Mouse (Mus musculus): ENCODE measurements around the gene Tdp1. TPM values are rescaled to one million over a fixed set of nuclear protein-coding genes. Genes with fewer than 3 reads are reported as not detected.
"Not testable (repeated sequence)": the region's sequence is repeated elsewhere in the genome, so short reads cannot be mapped to it uniquely, and the experiment has no call there.

Gene Tdp1
- total and polyA plus RNA-seq, 2 experiments, result 3.7 to 4.6 TPM

DNA sequence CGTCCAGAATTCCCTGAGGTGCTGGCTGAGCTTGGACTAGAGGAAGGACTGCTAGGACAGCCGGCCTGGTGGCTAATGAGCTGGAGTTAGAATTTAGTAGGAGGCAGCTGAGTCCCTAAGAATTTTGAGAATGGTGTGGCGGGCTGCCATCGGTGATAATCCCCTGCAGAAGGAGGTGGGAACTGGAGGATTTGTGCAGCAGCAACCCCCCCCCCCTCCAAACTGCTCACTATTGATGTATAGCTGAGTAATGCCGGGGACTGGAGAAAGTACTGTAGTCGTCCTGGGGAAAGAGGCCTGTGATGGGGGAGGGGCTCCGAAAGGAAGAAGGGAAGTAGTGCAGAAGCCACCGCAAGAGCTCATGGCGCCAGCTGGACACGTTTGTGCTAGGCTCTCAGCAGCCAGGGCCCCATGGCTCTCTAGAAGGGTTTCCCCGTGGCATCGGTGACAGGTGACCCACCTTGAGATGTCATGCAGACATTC, 82.6 kb downstream of the Tdp1 start:
- WGBS, result 15% methylated on average over 12 of the region's 12 CpGs
- 0 out of 2 replicates have a peak overlapping the region, but pooled peaks have one; percentile 27 for H3K27ac ChIP-seq (replicated peaks; ENCODE audit: insufficient read depth, low read depth, low read length)

DNA sequence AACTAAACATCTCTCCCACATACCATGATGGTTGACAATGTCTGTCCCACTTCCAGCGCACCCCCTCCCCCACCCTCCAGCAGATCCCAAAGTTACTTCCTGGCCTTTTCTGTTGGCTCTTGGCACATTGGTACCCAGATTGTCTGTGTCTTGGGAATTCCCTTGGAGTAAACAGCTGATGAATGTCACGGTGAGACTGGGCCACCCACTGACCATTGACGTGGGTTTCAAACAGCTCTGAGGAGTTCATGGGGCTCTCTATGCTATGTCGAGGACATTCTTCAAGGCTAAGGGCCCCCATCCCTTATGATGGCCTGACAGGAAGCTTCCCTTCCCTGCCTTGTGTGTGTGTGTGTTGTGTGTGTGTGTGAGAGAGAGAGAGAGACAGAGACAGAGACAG, 85.6 kb downstream of the Tdp1 start:
- DNase-seq (ENCODE audit: extremely low read depth, low read depth, low spot score), result no peak
- Histone ChIP-seq H3K27ac (replicated peaks; ENCODE audit: insufficient read depth, low read depth, low read length) (no peak overlapping the region), H3K79me2 (ENCODE audit: control insufficient read depth, insufficient read depth, low read length) (no peaks in the 10 kb centered on the region), H3K36me3 (ENCODE audit: control insufficient read depth, insufficient read depth, low read length) (no peaks in the 10 kb centered on the region), H3K4me1 (ENCODE audit: control insufficient read depth, insufficient read depth, low read length) (peaks cover 3% of the 10 kb centered on the region; the same call in 1 of the 2 replicates), H3K9ac (ENCODE audit: low read depth, low read length) (no peak overlapping the region), H3K4me3 (ENCODE audit: insufficient read depth, low read depth, low read length) (no peak overlapping the region), H3K27me3 (ENCODE audit: control insufficient read depth, insufficient read depth, low read length) (peaks cover 18% of the 10 kb centered on the region)
- TF ChIP-seq POLR2A (IDR thresholded peaks at IDR 0.05; ENCODE audit: extremely low read depth, insufficient read depth, low read length) (no peak), CTCF (IDR thresholded peaks at IDR 0.05; ENCODE audit: low read depth, low read length) (no peak)
- WGBS, result 66% methylated on average over 4 of the region's 4 CpGs

More for the DNA sequence above, 82.6 kb downstream of the Tdp1 start:
- Histone ChIP-seq H3K27me3 (ENCODE audit: control insufficient read depth, insufficient read depth, low read length) (peaks cover 17% of the 10 kb centered on the region), H3K4me1 (ENCODE audit: control insufficient read depth, insufficient read depth, low read length) (peaks cover 3% of the 10 kb centered on the region; the same call in 1 of the 2 replicates), H3K36me3 (ENCODE audit: control insufficient read depth, insufficient read depth, low read length) (no peaks in the 10 kb centered on the region), H3K79me2 (ENCODE audit: control insufficient read depth, insufficient read depth, low read length) (no peaks in the 10 kb centered on the region), H3K4me3 (ENCODE audit: insufficient read depth, low read depth, low read length) (peak overlapping the region; percentile 44), H3K9ac (ENCODE audit: low read depth, low read length) (peak overlapping the region; percentile 23; the same call in 1 of the 2 replicates)
- no peak for TF ChIP-seq CTCF (IDR thresholded peaks at IDR 0.05; ENCODE audit: low read depth, low read length)
- TF ChIP-seq POLR2A (IDR thresholded peaks at IDR 0.05; ENCODE audit: extremely low read depth, insufficient read depth, low read length), result no peak
- no peak for DNase-seq (ENCODE audit: extremely low read depth, low read depth, low spot score)

DNA sequence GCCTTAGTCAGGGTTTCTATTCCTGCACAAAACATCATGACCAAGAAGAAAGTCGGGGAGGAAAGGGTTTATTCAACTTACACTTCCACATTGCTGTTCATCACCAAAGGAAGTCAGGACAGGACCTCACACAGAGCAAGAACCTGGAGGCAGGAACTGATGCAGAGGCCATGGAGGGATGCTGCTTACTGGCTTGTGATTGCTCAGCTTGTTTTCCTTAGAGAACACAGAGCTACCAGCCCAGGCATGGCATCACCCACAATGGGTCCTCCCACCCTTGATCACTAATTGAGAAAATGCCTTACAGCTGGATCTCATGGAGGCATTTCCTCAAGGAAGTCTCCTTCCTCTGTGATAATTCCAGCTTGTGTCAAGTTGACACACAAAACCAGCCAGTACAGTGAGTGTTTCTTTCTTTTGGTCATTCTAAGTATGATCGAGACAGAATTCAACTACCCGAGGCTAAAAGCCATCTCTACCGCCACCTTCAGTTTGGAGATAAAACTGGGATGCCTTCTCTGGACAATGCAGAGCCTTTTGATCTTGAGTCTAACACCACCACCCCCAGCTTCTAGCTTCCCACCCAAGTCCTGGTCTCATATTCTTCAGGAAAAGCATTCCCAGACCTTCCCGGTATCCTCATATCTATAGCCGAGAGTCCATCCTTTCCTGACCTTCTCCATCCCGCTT, 87.0 kb downstream of the Tdp1 start:
- not testable (repeated sequence) for H3K4me1 ChIP-seq (ENCODE audit: control insufficient read depth, insufficient read depth, low read length); DNase-seq (ENCODE audit: extremely low read depth, low read depth, low spot score); H3K4me3 ChIP-seq (ENCODE audit: insufficient read depth, low read depth, low read length); H3K27ac ChIP-seq (replicated peaks; ENCODE audit: insufficient read depth, low read depth, low read length); H3K9ac ChIP-seq (ENCODE audit: low read depth, low read length); H3K79me2 ChIP-seq (ENCODE audit: control insufficient read depth, insufficient read depth, low read length); H3K27me3 ChIP-seq (ENCODE audit: control insufficient read depth, insufficient read depth, low read length); H3K36me3 ChIP-seq (ENCODE audit: control insufficient read depth, insufficient read depth, low read length)
- 61% methylated on average over 7 of the region's 7 CpGs for WGBS

DNA sequence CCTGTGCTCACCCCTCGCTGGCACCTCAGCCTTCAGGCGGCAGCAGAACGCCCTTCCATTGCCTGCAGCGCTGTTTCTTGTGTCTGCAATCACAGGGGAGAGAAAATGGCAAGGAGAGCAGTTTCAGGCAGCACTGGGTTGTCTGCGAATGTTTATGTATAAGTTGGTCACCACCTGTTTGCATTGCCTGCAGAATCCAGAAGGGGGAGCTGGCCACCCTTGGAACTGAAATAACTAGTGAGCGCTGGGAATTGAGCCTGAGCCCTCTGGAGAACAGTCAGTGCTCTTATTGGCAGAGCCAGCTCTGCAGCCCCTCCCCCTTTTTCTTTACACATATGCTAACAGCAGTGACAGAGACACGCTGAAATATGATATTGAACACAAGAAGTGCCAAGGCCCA, 88.5 kb downstream of the Tdp1 start:
- 56% methylated on average over 7 of the region's 7 CpGs for WGBS
- Histone ChIP-seq H3K4me1 (ENCODE audit: control insufficient read depth, insufficient read depth, low read length) (no peaks in the 10 kb centered on the region), H3K9ac (ENCODE audit: low read depth, low read length) (no peak overlapping the region), H3K79me2 (ENCODE audit: control insufficient read depth, insufficient read depth, low read length) (no peaks in the 10 kb centered on the region), H3K27ac (replicated peaks; ENCODE audit: insufficient read depth, low read depth, low read length) (no peak overlapping the region), H3K36me3 (ENCODE audit: control insufficient read depth, insufficient read depth, low read length) (no peaks in the 10 kb centered on the region), H3K27me3 (ENCODE audit: control insufficient read depth, insufficient read depth, low read length) (0 out of 2 replicates have a peak, but pooled peaks cover 4% of the 10 kb centered on the region), H3K4me3 (ENCODE audit: insufficient read depth, low read depth, low read length) (no peak overlapping the region)
- TF ChIP-seq CTCF (IDR thresholded peaks at IDR 0.05; ENCODE audit: low read depth, low read length) (no peak), POLR2A (IDR thresholded peaks at IDR 0.05; ENCODE audit: extremely low read depth, insufficient read depth, low read length) (no peak)
- DNase-seq (ENCODE audit: extremely low read depth, low read depth, low spot score), result no peak

DNA sequence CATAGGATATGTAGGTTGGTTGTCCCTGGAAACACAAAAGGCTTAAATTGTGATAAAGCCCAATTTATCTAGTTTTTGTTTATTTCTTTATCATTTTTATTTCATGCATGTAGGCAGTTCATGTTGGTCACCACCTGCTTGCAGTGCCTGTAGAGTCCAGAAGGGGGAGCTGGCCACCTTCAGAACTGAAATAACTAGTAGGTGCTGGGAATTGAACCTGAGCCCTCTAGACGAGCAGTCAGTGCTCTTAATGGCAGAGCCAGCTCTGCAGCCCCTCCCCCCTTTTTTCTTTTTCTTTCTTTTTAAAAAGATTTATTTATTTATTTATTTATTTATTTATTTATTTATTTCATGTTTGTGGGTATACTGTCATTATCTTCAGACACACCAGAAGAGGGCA, 89.3 kb downstream of the Tdp1 start:
- Histone ChIP-seq H3K4me1 (ENCODE audit: control insufficient read depth, insufficient read depth, low read length) (no peaks in the 10 kb centered on the region), H3K27me3 (ENCODE audit: control insufficient read depth, insufficient read depth, low read length) (0 out of 2 replicates have a peak, but pooled peaks cover 4% of the 10 kb centered on the region), H3K27ac (replicated peaks; ENCODE audit: insufficient read depth, low read depth, low read length) (no peak overlapping the region), H3K4me3 (ENCODE audit: insufficient read depth, low read depth, low read length) (no peak overlapping the region), H3K36me3 (ENCODE audit: control insufficient read depth, insufficient read depth, low read length) (no peaks in the 10 kb centered on the region), H3K79me2 (ENCODE audit: control insufficient read depth, insufficient read depth, low read length) (no peaks in the 10 kb centered on the region), H3K9ac (ENCODE audit: low read depth, low read length) (no peak overlapping the region)
- no peak for DNase-seq (ENCODE audit: extremely low read depth, low read depth, low spot score)
- 86% methylated on average over 1 of the region's 1 CpGs for WGBS
- TF ChIP-seq CTCF (IDR thresholded peaks at IDR 0.05; ENCODE audit: low read depth, low read length) (peak; percentile 25; the same call in 1 of the 2 replicates), POLR2A (IDR thresholded peaks at IDR 0.05; ENCODE audit: extremely low read depth, insufficient read depth, low read length) (no peak)

DNA sequence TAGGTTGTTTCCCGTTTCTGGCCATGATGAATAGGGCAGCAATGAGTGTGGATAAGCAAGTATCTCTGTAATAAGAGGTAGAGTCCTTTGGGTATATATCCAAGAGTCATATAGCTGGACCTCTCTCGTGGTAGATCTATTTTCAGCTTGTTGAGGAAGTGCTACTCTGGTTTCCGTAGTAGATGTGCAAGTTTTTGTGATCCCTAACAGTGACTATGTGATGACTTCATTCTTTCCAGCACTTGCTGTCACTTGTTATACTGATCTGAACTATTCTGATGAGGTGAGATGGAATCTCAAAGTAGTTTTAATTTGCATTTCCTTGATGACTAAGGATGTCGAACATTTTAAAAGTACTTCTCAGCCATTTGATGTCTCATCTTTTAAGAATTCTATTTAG, 95.2 kb downstream of the Tdp1 start:
- Histone ChIP-seq H3K4me3 (ENCODE audit: insufficient read depth, low read depth, low read length) (no peak overlapping the region), H3K27ac (replicated peaks; ENCODE audit: insufficient read depth, low read depth, low read length) (no peak overlapping the region), H3K36me3 (ENCODE audit: control insufficient read depth, insufficient read depth, low read length) (no peaks in the 10 kb centered on the region), H3K4me1 (ENCODE audit: control insufficient read depth, insufficient read depth, low read length) (no peaks in the 10 kb centered on the region), H3K9ac (ENCODE audit: low read depth, low read length) (no peak overlapping the region), H3K27me3 (ENCODE audit: control insufficient read depth, insufficient read depth, low read length) (no peaks in the 10 kb centered on the region), H3K79me2 (ENCODE audit: control insufficient read depth, insufficient read depth, low read length) (no peaks in the 10 kb centered on the region)
- 71% methylated on average over 4 of the region's 4 CpGs for WGBS
- DNase-seq (ENCODE audit: extremely low read depth, low read depth, low spot score), result no peak
- TF ChIP-seq CTCF (IDR thresholded peaks at IDR 0.05; ENCODE audit: low read depth, low read length), result no peak
- TF ChIP-seq POLR2A (IDR thresholded peaks at IDR 0.05; ENCODE audit: extremely low read depth, insufficient read depth, low read length), result no peak
